Mouse (Mus musculus): ENCODE results near the gene Tgfbrap1.
"Not testable (repeated sequence)": the region's sequence is repeated elsewhere in the genome, so short reads cannot be mapped to it uniquely, and the experiment has no call there.

The Tgfbrap1 gene

DNA sequence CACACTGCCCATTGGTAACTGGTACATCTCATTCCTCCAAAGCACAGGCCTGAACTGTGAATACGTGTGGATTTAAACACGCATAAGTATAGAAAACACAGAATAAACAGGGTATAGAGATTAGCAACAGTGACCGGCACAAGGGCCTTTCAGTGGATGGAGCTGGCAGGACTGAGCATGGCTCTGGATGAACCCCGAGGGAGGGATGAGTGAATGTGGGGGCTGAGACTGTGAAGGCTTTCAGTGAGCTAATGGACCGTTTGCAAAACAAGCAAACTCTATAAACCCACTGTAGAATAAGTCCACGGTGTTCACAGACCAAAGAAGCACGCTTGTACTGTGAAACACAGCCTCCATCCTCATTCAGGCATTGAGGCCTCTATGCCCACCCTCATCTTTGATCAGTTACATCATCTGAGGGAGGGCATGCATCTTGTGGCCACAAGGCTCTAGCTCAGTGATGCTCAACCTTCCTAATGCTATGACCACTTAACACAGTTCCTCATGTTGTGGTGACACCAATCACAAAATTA, 83.2 kb downstream of the Tgfbrap1 start:
- not testable (repeated sequence) for DNase-seq (ENCODE audit: low spot score)

DNA sequence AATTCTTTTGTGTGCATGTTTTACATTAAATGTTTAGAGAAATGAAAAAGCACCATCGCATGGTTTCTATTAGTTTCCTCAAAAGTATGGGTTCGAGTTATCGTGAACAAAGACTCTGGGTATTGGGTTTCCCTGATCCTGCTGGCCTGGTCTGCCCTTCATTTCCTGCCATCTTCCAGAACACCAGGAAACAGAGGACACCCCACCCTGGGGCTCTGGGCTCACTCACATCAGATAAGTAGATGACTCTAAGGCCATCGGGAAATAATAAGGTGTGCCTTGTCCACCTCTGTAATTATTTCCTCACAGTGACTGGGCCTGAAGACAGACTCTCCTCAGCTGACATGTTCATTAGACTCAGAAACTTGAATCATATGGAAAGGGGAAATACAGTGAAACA, 88.0 kb downstream of the Tgfbrap1 start:
- DNase-seq (ENCODE audit: low spot score): no peak

DNA sequence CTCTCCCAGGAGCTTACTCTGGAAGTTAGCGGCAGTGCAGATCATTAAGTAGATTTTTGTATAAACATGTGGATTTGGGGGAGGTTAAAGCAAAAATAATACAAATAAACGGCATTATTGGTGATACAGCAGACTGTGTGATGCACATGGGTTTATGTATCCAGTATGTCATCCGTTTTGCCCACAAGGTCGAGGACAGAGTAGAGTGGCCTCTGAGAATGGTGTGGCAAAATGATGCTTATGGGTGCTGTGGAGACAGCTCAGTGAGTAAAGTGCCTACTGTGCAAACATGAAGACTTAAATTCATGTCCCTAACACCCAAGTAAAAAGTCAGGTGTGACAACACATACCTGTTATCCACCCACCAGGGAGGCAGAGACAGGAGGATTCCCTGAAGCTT, 91.9 kb downstream of the Tgfbrap1 start:
- DNase-seq (ENCODE audit: low spot score): no peak

DNA sequence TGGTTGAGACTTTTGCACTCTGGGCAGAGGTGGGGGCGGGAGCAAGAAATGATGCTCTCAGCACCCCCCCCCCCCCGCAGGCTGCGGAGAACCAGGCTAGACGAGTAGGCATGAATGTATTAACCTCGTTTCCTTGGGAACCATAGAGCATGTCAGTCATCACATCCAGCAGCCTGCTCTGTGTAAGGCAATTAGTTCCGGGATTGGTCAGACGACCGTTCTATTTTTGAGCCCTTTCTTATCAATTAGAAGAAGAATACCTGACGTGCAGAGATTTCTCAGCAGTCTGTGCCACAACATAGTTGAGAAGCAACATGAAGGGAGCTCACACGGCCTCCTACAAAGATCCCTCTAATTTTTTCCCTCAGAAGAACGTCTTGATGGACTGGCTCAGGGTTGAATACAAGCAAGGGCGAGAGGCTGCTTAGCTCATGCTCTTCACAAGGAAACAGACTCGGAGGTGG, 92.4 kb downstream of the Tgfbrap1 start:
- peak; percentile 18 for DNase-seq (ENCODE audit: low spot score)
